Mouse (Mus musculus) liver, postnatal 0 days (tissue): Measurements from ENCODE around the gene Golph3l. TPM values are rescaled to one million over a fixed set of nuclear protein-coding genes. Genes with fewer than 3 reads are reported as not detected.
A peak's percentile ranks its signal among the peaks of the same experiment; 100 is the strongest.

Source experiments
- ATAC-seq: fragments of 200-750 bp; cut with Nextera tagmentation; 2 replicates; pipeline ENCODE4 v1.8.0; 2017; ENCODE audit warnings: mild to moderate bottlenecking, moderate library complexity
- DNase-seq: peaks from one replicate; pipeline ENCODE4 v3.0.0-alpha.2; 2016
- H3K27ac ChIP-seq: fragments of 300-500 bp; sonication (generic); 2 replicates; pipeline ENCODE4 v1.5.1; 2014; ENCODE audit warnings: antibody characterized with exemption, moderate library complexity, mild to moderate bottlenecking, low read depth
- H3K27me3 ChIP-seq: fragments of 300-500 bp; sonication (generic); 2 replicates; pipeline ENCODE4 v1.6.1; 2014; ENCODE audit warnings: low read length, control low read depth, mixed read lengths; ENCODE audit not compliant: insufficient read depth
- H3K36me3 ChIP-seq: fragments of 300-500 bp; sonication (generic); replicated peaks from 2 replicates; pipeline ENCODE4 v1.6.1; 2014; ENCODE audit warnings: mild to moderate bottlenecking, control low read depth, low read length, moderate library complexity, mixed read lengths; ENCODE audit not compliant: insufficient read depth
- H3K4me1 ChIP-seq: fragments of 300-500 bp; sonication (generic); 2 replicates; pipeline ENCODE4 v1.6.1; 2014; ENCODE audit warnings: antibody characterized with exemption, mild to moderate bottlenecking, control low read depth; ENCODE audit not compliant: insufficient read depth
- H3K4me2 ChIP-seq: fragments of 300-500 bp; sonication (generic); 2 replicates; pipeline ENCODE4 v1.6.1; 2014; ENCODE audit warnings: low read depth, mild to moderate bottlenecking, low read length, moderate library complexity, mixed read lengths
- H3K4me3 ChIP-seq: fragments of 300-500 bp; sonication (generic); 2 replicates; pipeline ENCODE4 v1.5.1; 2014; ENCODE audit warnings: low read depth, low read length
- H3K9ac ChIP-seq: fragments of 300-500 bp; sonication (generic); replicated peaks from 2 replicates; pipeline ENCODE4 v1.6.1; 2014; ENCODE audit warnings: mild to moderate bottlenecking, moderate library complexity
- H3K9me3 ChIP-seq: fragments of 300-500 bp; sonication (generic); 2 replicates; pipeline ENCODE4 v1.6.1; 2016; ENCODE audit warnings: mild to moderate bottlenecking, control low read depth, low read length, mixed read lengths
- CTCF ChIP-seq: sonication (generic); IDR thresholded peaks from 2 replicates; pipeline ENCODE4 v1.5.1; 2016; ENCODE audit warnings: antibody characterized with exemption, low read depth
- EP300 ChIP-seq: IDR thresholded peaks from 2 replicates; pipeline ENCODE4 v1.6.1; 2016; ENCODE audit warnings: antibody characterized with exemption, low read depth, mild to moderate bottlenecking
- WGBS: fragments of 180-500 bp; shearing (Covaris S2); extraction: QIAGEN DNeasy Blood & Tissue Kit; methylation state at CpG from one replicate; pipeline ENCODE4 v1.1.7; 2014; ENCODE audit not compliant: insufficient replicate concordance; 5-methylcytosine and 5-hydroxymethylcytosine counted together
- polyA plus RNA-seq: library from polyadenylated mRNA; unstranded; fragments of >200 nt; fragmentation: Nextera tagmentation; extraction: Ambion mirVana; gene quantifications from 2 replicates; pipeline ENCODE4 v1.2.1, GENCODE M21; 2015

The Golph3l gene
- polyA plus RNA-seq, 1 experiment from 2014 or later: 11.3 TPM

DNA sequence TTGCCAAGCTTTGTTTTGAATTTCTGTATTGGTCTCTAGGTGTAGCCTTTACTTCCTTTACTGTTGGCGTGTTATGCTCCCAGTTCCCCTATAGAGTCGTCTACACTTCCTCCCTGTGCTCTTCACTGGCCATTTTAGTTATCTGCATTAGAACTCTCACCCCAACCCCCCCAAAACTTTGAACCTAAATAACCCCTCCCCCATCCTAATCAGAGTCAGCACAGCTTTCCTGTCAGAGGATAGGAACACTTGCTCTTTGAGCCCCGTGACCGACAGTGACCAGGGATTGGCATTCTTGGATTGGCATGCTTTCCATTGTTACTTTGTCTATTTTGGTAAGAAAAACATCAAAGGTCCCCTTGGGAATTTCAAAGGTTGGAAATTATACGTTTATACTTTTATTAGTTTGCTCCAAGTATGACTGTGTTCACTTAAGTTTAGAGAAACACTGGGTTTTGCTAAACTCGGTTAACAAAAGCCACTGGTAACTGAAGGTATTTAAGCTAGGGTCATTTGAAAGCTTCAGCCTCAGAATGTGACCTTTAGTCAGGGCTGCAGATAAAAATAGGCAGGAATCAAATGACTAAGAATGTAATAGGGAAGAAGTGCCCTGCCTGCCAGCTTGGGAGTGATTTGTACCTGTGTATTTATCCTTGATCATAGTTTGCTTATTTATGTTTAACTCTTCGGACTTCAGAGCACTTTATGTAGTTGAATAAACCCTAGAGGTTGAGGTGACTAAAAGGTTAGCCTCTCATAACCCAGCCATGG, 73.4 kb downstream of the Golph3l start:
- peaks cover 42% of the 10 kb centered on the region for H3K36me3 ChIP-seq
- WGBS: 18% methylated on average over 7 of the region's 7 CpGs
- H3K4me1 ChIP-seq: peaks cover 66% of the 10 kb centered on the region
- ATAC-seq (no peak), DNase-seq (no peak)
- peak overlapping the region; percentile 78 for H3K4me2 ChIP-seq
- TF ChIP-seq EP300 (peak; percentile 38), CTCF (no peak)
- H3K27me3 ChIP-seq: no peaks in the 10 kb centered on the region
- H3K4me3 ChIP-seq: peak overlapping the region; percentile 99
- H3K9me3 ChIP-seq: no peaks in the 10 kb centered on the region
- H3K27ac ChIP-seq: peak overlapping the region; percentile 99
- peak overlapping the region; percentile 35; the same call in 1 of the 2 replicates for H3K9ac ChIP-seq

GRCm38 (mm10) chr3:95662724-95663449, 74.2 kb downstream of the Golph3l start:
- H3K4me2 ChIP-seq: peak overlapping the region; percentile 78
- WGBS: 65% methylated on average over 7 of the region's 7 CpGs
- no peaks in the 10 kb centered on the region for H3K9me3 ChIP-seq
- H3K27me3 ChIP-seq: no peaks in the 10 kb centered on the region
- no peak for ATAC-seq
- H3K36me3 ChIP-seq: peaks cover 42% of the 10 kb centered on the region
- H3K27ac ChIP-seq: peak overlapping the region; percentile 99
- no peak for DNase-seq
- TF ChIP-seq CTCF: no peak
- peaks cover 66% of the 10 kb centered on the region for H3K4me1 ChIP-seq
- H3K9ac ChIP-seq: peak overlapping the region; percentile 35; the same call in 1 of the 2 replicates
- H3K4me3 ChIP-seq: peak overlapping the region; percentile 99; the same call in 1 of the 2 replicates

GRCm38 (mm10) chr3:95663486-95663885, 74.8 kb downstream of the Golph3l start:
- Histone ChIP-seq H3K27ac (peak overlapping the region; percentile 91), H3K4me3 (no peak overlapping the region), H3K27me3 (no peaks in the 10 kb centered on the region), H3K9me3 (no peaks in the 10 kb centered on the region), H3K4me1 (peaks cover 70% of the 10 kb centered on the region), H3K36me3 (peaks cover 42% of the 10 kb centered on the region), H3K9ac (no peak overlapping the region; the same call in 1 of the 2 replicates), H3K4me2 (peak overlapping the region; percentile 78)
- DNase-seq: no peak
- no peak for TF ChIP-seq EP300
- TF ChIP-seq CTCF: no peak
- WGBS: 66% methylated on average over 2 of the region's 2 CpGs
- ATAC-seq: no peak

- H3K4me1 ChIP-seq: peaks cover 72% of the 10 kb centered on the region
- no peak overlapping the region for H3K4me3 ChIP-seq
- H3K9me3 ChIP-seq: no peaks in the 10 kb centered on the region
- TF ChIP-seq EP300: no peak
- H3K27ac ChIP-seq: peak overlapping the region; percentile 91
- peaks cover 42% of the 10 kb centered on the region for H3K36me3 ChIP-seq
- WGBS: 86% methylated on average over 3 of the region's 3 CpGs
- DNase-seq: no peak
- H3K27me3 ChIP-seq: no peaks in the 10 kb centered on the region
- peak overlapping the region; percentile 78; the same call in 1 of the 2 replicates for H3K4me2 ChIP-seq
- 0 out of 2 replicates have a peak overlapping the region, but pooled peaks have one; percentile 5 for H3K9ac ChIP-seq
- ATAC-seq: no peak
These were observed 75.4 kb downstream of the Golph3l start for GRCm38 (mm10) chr3:95663969-95664608.

GRCm38 (mm10) chr3:95664940-95665352, 76.2 kb downstream of the Golph3l start:
- TF ChIP-seq EP300: no peak
- no peak for TF ChIP-seq CTCF
- Histone ChIP-seq H3K36me3 (peaks cover 42% of the 10 kb centered on the region), H3K9me3 (no peaks in the 10 kb centered on the region), H3K4me2 (peak overlapping the region; percentile 29), H3K4me3 (no peak overlapping the region), H3K4me1 (peaks cover 78% of the 10 kb centered on the region), H3K9ac (peak overlapping the region; percentile 22; the same call in 1 of the 2 replicates), H3K27me3 (no peaks in the 10 kb centered on the region), H3K27ac (peak overlapping the region; percentile 91)
- no peak for ATAC-seq
- no peak for DNase-seq
- WGBS: 76% methylated on average over 4 of the region's 4 CpGs
